Mouse (Mus musculus) testis, adult 2 months (tissue): ENCODE measurements at regions not wholly inside any gene's neighbourhood (a gene's known extent, or its start where the extent isn't known, plus 50 kb on each side); places are given as distances from the start of the nearest gene placed in this dataset.

Experiments used
- H3K27ac ChIP-seq: fragments of 200-500 bp; 2 replicates; pipeline ENCODE4 v1.5.1; 2012; ENCODE audit warnings: low read depth, low read length; ENCODE audit not compliant: control insufficient read depth, insufficient read depth
- H3K27me3 ChIP-seq: fragments of 200-500 bp; 2 replicates; pipeline ENCODE4 v1.6.1; 2012; ENCODE audit warnings: mild to moderate bottlenecking, low read length, moderate library complexity; ENCODE audit not compliant: control insufficient read depth, insufficient read depth
- H3K36me3 ChIP-seq: fragments of 200-500 bp; 2 replicates; pipeline ENCODE4 v1.6.1; 2012; ENCODE audit warnings: mild to moderate bottlenecking, low read length; ENCODE audit not compliant: control insufficient read depth, insufficient read depth
- H3K4me1 ChIP-seq: fragments of 200-500 bp; 2 replicates; pipeline ENCODE4 v1.6.1; 2012; ENCODE audit warnings: low read length; ENCODE audit not compliant: control insufficient read depth, insufficient read depth
- H3K4me3 ChIP-seq: fragments of 200-500 bp; 2 replicates; pipeline ENCODE4 v1.5.1; 2012; ENCODE audit warnings: low read depth, mild to moderate bottlenecking, low read length, moderate library complexity, mixed read lengths; ENCODE audit not compliant: control insufficient read depth
- CTCF ChIP-seq: fragments of 200-500 bp; IDR thresholded peaks from 2 replicates; pipeline ENCODE4 v1.5.1; 2012; ENCODE audit warnings: low read depth, mild to moderate bottlenecking, inconsistent platforms, low read length, moderate library complexity; ENCODE audit not compliant: control insufficient read depth, insufficient read depth, insufficient replicate concordance
- POLR2A ChIP-seq: fragments of 200-500 bp; IDR thresholded peaks from 2 replicates; pipeline ENCODE4 v1.6.1; 2012; ENCODE audit warnings: low read depth, mild to moderate bottlenecking, inconsistent platforms, low read length, moderate library complexity; ENCODE audit not compliant: control insufficient read depth

GRCm38 (mm10) chr14:71359581-71359980 lies 759.9 kb upstream of the Fam160b2 start:
- H3K4me3 ChIP-seq, result no peak overlapping the region
- no peaks in the 10 kb centered on the region for H3K27me3 ChIP-seq
- no peak for TF ChIP-seq POLR2A
- no peak for TF ChIP-seq CTCF
- H3K4me1 ChIP-seq, result no peaks in the 10 kb centered on the region
- H3K36me3 ChIP-seq, result no peaks in the 10 kb centered on the region
- H3K27ac ChIP-seq, result no peak overlapping the region

- Histone ChIP-seq H3K4me1 (no peaks in the 10 kb centered on the region), H3K4me3 (no peak overlapping the region), H3K27me3 (no peaks in the 10 kb centered on the region), H3K27ac (no peak overlapping the region), H3K36me3 (no peaks in the 10 kb centered on the region)
- TF ChIP-seq POLR2A, result no peak
Measured at GRCm38 (mm10) chr14:71338219-71338618, 738.6 kb upstream of the Fam160b2 start.

GRCm38 (mm10) chr14:71336906-71337305 lies 737.3 kb upstream of the Fam160b2 start:
- no peaks in the 10 kb centered on the region for H3K27me3 ChIP-seq
- no peak overlapping the region for H3K4me3 ChIP-seq
- H3K27ac ChIP-seq, result no peak overlapping the region
- H3K4me1 ChIP-seq, result no peaks in the 10 kb centered on the region
- no peaks in the 10 kb centered on the region for H3K36me3 ChIP-seq
- TF ChIP-seq CTCF (no peak), POLR2A (no peak)

- no peak overlapping the region for H3K4me3 ChIP-seq
- no peak overlapping the region for H3K27ac ChIP-seq
- H3K27me3 ChIP-seq, result no peaks in the 10 kb centered on the region
- H3K36me3 ChIP-seq, result no peaks in the 10 kb centered on the region
- TF ChIP-seq CTCF (no peak), POLR2A (no peak)
- H3K4me1 ChIP-seq, result no peaks in the 10 kb centered on the region
Measured at GRCm38 (mm10) chr14:71334022-71334421, 734.4 kb upstream of the Fam160b2 start.

GRCm38 (mm10) chr14:71329862-71330630 lies 730.4 kb upstream of the Fam160b2 start:
- TF ChIP-seq POLR2A (no peak), CTCF (no peak)
- no peaks in the 10 kb centered on the region for H3K36me3 ChIP-seq
- no peak overlapping the region for H3K27ac ChIP-seq
- no peaks in the 10 kb centered on the region for H3K4me1 ChIP-seq
- no peak overlapping the region for H3K4me3 ChIP-seq
- no peaks in the 10 kb centered on the region for H3K27me3 ChIP-seq

- Histone ChIP-seq H3K4me3 (no peak overlapping the region), H3K36me3 (no peaks in the 10 kb centered on the region), H3K27ac (no peak overlapping the region), H3K27me3 (no peaks in the 10 kb centered on the region), H3K4me1 (no peaks in the 10 kb centered on the region)
- no peak for TF ChIP-seq CTCF
- no peak for TF ChIP-seq POLR2A
Measured at GRCm38 (mm10) chr14:71327621-71328020, 728.0 kb upstream of the Fam160b2 start.

GRCm38 (mm10) chr14:71326521-71327105 lies 727.0 kb upstream of the Fam160b2 start:
- no peak for TF ChIP-seq POLR2A
- TF ChIP-seq CTCF, result no peak
- Histone ChIP-seq H3K4me1 (no peaks in the 10 kb centered on the region), H3K4me3 (no peak overlapping the region), H3K36me3 (no peaks in the 10 kb centered on the region), H3K27ac (no peak overlapping the region), H3K27me3 (no peaks in the 10 kb centered on the region)
